Mouse (Mus musculus): ENCODE measurements around the gene Mkks. TPM values are rescaled to one million over a fixed set of nuclear protein-coding genes. Genes with fewer than 3 reads are reported as not detected.

Gene Mkks
- polyA plus RNA-seq (2014; fragmentation: Illumina TruSeq; extraction: RNeasy Lipid Tissue Mini Kit (QIAGEN cat#74804)), result 95.6 TPM

DNA sequence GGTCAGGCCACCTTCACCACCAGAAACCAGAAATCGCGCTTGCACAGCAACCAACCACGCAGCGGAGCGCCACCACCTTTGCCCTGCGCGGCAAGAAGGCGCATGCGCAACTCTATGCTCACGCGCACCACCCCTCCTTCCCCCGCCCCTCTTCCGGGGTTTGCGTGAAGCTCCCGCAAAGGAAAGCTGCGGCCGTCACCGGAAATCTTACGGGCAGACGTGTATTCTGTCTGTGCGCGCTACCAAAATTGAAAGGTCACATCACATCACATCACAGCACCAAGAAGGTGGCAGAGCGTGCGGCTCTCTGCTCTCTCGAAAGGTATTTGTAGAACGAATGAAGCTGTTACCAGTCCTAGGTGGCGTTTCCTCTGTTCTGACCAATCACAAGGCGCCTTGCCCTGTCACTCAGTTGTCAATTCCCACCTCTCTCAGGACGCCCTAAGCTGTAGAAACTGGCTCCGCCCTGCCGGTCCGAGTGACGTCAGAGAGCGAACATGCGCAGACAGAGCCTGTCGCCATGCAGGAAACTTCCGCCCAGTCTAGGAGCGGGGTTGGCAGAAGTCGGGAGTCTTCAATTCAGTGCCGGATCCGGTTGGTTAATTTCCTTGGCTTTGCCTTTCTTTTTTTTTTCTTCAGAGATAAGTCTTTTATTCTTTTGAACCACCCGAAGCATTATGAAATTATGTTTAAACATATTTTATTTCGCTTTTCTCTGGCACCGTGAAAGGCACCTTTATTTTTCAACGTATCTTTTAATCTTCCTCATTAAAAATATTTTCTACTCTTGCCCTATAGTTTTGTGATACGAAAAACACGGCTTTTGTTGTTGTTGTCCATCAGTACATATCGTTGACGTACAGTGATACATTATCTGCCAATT lies at the start of gene Mkks, which contains the start of the genes Slx4ip and AL731706.1:
Mkks (minus strand) TSS at position 322 of the 883 bp plus-strand sequence.
Slx4ip (plus strand) TSS at position 151 of the 883 bp plus-strand sequence.
AL731706.1 (minus strand) TSS at position 322 of the 883 bp plus-strand sequence.

DNA sequence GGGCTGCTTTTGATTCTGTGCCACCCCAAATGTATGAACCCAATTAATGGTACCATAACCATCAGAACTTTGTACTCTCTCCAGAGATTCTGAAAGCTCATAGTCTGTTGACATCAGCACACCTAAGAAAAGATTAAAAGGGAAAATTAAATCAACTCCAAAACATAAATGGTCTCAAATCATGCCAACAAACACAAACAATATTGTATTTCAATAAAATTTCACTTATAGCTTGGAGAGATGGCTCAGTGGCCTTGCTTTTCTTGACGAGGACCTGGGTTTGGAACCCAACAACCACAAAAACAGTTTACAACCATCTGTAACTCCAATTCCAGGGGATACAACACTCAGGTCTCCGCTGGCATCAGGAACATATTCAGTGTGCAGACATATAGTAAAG lies 5.6 kb downstream of the Mkks start, which contains the start of gene AL731706.2:
AL731706.2 (minus strand) TSS at position 101 of the 400 bp plus-strand sequence.

Other genes starting within 250 kb of the Mkks start
- 0.46 TPM for gene Snap25, start 177.9 kb downstream of the Mkks start, polyA plus RNA-seq (2014; fragmentation: Illumina TruSeq; extraction: RNeasy Lipid Tissue Mini Kit (QIAGEN cat#74804))
- gene AL731706.2, start 5.7 kb downstream of the Mkks start, polyA plus RNA-seq (2014; fragmentation: Illumina TruSeq; extraction: RNeasy Lipid Tissue Mini Kit (QIAGEN cat#74804)), result 26.8 TPM
- gene Slx4ip, start 171 bp downstream of the Mkks start, polyA plus RNA-seq (2014; fragmentation: Illumina TruSeq; extraction: RNeasy Lipid Tissue Mini Kit (QIAGEN cat#74804)), result 23.3 TPM
- 5.7 TPM for gene AL731706.1, start within 50 bp of the Mkks start, polyA plus RNA-seq (2014; fragmentation: Illumina TruSeq; extraction: RNeasy Lipid Tissue Mini Kit (QIAGEN cat#74804))
- gene Jag1, start 225.3 kb upstream of the Mkks start, polyA plus RNA-seq (2014; fragmentation: Illumina TruSeq; extraction: RNeasy Lipid Tissue Mini Kit (QIAGEN cat#74804)), result 22.3 TPM